Mouse (Mus musculus): ENCODE measurements around the gene Ankrd36.

DNA sequence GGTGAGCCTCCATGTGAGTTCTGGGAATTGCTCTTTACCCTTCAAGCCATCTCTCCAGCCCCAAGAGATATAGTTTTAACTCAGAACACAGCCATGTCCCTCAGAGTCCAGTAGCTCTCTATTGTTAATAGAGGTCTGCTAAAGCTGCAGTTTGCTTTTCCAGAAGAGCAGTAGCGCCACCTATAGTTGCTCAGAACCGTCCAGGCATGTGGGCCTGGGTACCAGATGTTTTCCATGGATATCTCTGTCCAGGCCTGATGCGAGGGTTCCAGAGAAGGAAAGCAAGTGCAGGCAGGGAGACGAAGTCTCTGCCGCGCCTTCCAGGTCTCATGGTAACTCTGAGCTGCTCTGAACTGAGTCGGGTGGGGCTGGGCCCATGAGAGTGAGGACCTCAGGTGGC is 122.3 kb downstream of the Ankrd36 start:
- no peak for TF ChIP-seq POLR2A (IDR thresholded peaks at IDR 0.05; ENCODE audit: low read depth, low read length)
- peak; percentile 32; the same call in 1 of the 2 replicates for TF ChIP-seq CTCF (IDR thresholded peaks at IDR 0.05; ENCODE audit: extremely low read depth, insufficient read length, insufficient replicate concordance, low read depth, low read length)

Measured in small intestine, adult 2 months (tissue).